Mouse (Mus musculus) C2C12 (cell line): ENCODE data around the gene BC049762.

Source experiments
- CEBPB ChIP-seq: IDR thresholded peaks from one replicate; pipeline ENCODE4 v1.6.1; 2011; ENCODE audit warnings: low read depth, mild to moderate bottlenecking, control low read depth, moderate library complexity
- CTCF ChIP-seq: IDR thresholded peaks from one replicate; pipeline ENCODE4 v1.5.1; 2011; ENCODE audit not compliant: control insufficient read depth, insufficient read depth, insufficient read length
- FOSL1 ChIP-seq: IDR thresholded peaks from one replicate; pipeline ENCODE4 v1.8.0; 2011; ENCODE audit warnings: mild to moderate bottlenecking, low read length; ENCODE audit not compliant: poor library complexity, insufficient read depth, severe bottlenecking
- MAX ChIP-seq: IDR thresholded peaks from one replicate; pipeline ENCODE4 v1.6.1; 2011; ENCODE audit warnings: mild to moderate bottlenecking, control low read depth
- MYOD1 ChIP-seq: IDR thresholded peaks from one replicate; pipeline ENCODE4 v1.6.1; 2011; ENCODE audit warnings: low read depth; ENCODE audit not compliant: control insufficient read depth, insufficient read length
- MYOG ChIP-seq: IDR thresholded peaks from one replicate; pipeline ENCODE4 v1.6.1; 2011; ENCODE audit not compliant: control insufficient read depth, insufficient read length; ENCODE audit errors: extremely low read depth
- USF1 ChIP-seq: IDR thresholded peaks from one replicate; pipeline ENCODE4 v1.6.1; 2011; ENCODE audit warnings: low read depth, mild to moderate bottlenecking, control low read depth, moderate library complexity

DNA sequence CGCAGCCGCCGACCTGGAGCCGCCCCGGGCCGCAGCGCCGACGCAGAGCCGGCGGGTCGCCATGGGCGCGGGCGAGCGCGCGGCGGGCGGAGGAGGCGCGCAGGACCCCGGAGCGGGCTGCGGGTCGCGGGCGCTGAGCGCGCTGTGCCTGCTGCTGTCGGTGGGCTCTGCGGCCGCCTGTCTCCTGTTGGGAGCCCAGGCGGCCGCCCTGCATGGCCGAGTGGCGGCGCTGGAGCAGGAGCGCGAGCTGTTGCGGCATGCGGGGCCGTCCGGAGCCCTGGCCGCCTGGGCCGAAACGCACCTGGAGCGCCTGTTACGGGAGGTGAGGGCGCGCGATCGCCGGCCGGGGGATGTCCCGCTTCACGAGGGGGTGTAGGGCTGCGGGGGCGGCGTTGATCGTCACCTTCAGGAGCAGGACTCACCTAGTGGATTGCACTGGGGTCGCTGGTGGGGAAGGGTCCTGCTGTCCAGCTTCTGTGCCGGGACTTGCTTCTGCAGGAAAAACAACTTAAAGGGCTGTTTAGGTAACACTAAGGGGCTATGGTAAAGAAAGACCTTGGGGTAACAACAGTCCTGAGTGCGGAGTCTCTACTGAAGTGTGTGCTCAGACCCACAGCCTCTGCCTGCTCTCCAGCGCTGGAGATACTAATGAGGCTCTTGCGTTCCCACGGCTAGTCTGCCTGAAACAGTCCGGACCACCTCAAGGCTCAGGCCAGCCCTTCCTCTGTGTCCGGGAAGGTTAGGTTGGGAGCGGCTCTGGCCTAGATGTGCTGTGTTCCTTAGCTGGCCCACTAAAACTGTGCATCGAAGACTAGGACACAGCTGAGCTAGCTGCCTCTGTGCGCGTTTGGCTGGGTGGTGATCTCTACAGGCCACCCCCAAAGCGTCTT, 27.5 kb upstream of the BC049762 start:
- TF ChIP-seq CTCF (peak; percentile 23), MYOG (no peak), MYOD1 (no peak), USF1 (no peak), CEBPB (no peak), MAX (no peak), FOSL1 (no peak)
